Mouse (Mus musculus) adipocyte (in vitro differentiated cells): ENCODE results near the gene Tnnc1.

Experiments used
- DNase-seq: peaks from one replicate; pipeline ENCODE4 v3.0.0-alpha.2; 2016; ENCODE audit warnings: low spot score

Tnnc1 gene

DNA sequence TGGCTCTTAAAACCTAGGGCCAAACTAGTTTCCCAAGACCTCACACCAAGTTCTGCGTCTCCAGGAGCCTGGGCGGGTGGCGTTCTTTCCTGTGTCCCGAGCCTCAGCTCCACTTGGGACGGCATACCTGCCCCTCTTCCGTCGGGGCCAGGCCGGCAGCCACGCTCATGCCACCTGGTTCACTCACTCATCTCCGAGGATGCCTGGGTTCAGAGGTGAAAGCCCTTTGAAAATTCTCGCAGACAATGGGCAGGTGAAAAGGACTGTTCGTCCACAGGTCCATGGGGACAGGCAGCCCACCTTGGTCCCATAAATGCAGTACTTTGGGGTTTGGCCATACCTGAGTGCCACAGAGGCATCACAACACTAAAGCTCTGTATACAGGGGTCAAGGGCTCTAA, 23.9 kb upstream of the Tnnc1 start:
- DNase-seq = no peak

DNA sequence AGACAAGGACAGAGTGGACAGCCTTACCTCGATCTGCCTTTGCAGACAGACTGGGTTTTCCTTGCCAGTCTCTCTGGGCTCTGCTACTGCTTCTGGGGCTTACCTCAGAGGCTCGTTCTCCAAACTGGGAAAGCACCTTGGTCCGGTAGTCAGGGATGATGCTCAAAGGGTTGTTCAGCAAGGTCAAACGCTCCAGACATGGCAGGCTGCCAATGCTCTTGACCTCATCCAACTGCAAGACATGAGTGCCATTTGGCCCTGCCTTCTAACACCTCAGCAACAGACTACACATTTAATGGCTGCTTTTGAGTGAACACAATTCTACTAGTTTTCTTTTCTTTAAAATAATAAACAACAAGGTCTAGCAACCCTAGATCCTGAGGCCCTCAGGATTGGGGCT, 21.5 kb upstream of the Tnnc1 start:
- DNase-seq = no peak

DNA sequence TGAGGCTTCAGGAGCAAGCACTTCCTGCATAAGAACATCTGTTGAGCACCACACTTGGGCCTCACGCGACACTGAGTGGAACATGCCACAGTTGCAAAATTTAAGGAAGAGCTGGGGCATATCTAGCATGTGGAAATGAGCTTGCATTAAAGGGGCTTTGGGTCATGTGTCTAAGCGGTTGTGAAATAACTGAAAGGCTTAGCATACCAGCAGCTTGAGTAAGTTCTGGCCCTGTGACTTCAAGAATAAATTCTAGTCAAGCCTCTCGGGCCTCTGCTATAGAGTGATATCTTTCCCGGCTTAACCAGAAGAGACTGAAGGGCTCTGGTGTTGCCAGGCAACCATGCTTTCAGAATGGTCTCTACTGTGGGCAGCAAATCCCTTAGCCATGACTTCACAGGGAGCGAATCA, 19.3 kb upstream of the Tnnc1 start:
- peak; percentile 24 for DNase-seq

DNA sequence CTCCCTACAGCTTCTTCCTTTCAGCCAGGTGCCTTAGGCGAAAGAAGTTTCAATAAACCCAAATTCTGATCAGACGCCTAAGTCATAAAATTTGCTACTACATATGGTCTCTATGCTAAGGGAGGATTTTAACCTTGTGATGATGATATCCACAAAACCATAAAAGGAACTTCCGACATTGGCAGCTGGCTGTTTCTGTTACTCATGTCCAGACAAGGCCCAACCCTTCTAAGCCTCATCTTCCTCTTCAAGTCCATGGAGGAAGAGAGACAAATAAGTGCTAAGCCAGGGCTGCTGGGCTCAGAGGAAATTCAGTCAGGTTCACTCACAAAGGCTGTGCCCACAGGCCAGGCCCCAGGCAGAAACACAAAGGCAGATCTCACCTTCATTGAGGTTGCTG, 18.8 kb upstream of the Tnnc1 start:
- no peak for DNase-seq

DNA sequence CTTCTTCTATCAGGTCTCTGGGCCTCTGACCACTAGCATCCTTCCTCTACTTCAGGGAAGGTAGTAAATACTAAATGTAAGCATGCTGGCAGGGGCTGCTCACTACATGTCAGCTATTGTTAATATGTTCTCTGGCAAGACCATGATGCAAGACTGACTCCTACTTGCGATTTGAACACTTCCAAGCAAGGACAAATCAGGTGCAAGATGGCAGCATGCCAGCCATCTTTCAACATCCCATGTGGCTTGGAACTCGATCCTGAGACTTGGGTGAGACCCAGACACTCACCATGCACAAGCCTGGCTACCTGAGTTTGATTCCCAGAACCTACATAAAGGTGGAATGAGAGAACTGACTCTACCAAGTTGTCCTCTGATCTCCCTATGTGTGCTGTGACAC, 16.2 kb upstream of the Tnnc1 start:
- no peak for DNase-seq

DNA sequence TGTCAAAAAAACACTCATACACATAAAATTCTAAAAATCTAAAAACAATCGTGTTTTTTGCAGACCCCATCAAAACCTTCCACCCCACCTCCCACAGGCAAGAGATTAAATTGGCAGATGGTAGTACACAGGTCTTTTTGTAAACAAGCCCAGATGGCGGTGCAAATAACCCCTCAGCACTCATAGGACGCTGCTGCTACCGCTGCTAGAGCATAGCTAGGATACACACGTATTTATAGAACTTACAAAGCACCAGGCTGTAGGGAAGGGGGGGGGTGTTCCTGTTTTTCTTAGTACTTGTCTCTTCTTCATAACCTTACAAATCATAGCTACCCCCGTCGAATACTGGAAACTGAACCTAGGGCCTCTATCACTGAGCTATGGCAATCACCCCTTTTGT, 14.3 kb upstream of the Tnnc1 start:
- no peak for DNase-seq

DNA sequence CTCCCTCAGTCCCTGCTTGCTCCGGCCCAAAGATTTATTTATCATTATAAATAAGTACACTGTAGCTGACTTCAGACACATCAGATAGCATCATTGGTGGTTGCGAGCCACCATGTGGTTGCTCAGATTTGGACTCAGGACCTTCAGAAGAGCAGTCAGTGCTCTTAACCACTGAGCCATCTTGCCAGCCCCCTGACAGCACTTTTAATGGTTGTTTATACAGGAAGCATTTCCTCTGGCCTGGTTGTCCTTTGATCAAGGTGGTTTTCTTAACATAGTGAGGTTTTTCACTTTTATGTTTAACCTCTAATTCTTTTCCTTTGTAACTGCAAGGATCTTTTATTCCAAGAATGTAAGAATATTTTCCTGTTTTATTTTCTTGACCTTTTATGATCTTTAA, 13.7 kb upstream of the Tnnc1 start:
- no peak for DNase-seq

DNA sequence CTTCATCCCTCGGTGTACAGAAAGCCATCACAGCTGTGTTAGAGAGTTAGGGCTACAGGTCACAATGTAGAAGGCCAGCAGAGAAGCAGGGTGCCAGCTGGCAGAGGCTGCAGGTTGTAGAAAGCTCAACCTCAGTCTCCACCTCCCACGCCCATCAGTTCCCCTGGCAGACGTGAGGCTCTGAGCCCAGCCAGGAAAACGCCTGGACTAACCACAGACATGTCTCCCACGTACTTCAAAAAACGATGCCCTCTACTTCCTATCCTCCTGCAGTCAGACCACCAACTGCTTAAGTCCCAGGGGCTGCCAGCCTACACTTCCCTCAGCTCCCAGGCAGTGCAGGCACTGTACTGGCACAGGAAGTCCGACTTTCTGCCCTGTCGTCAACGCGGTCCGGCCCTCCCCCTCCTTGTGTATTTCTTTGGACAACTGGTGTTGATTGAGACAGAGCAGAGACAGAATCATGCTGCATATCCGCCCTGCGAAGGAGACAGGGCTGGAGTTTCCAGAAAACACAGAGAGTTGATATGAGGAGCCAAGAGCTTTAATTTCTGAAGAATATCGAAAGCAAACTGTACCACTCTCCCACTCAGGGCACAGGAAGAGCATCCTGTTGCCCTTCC, 13.1 kb upstream of the Tnnc1 start:
- DNase-seq = peak; percentile 85

DNA sequence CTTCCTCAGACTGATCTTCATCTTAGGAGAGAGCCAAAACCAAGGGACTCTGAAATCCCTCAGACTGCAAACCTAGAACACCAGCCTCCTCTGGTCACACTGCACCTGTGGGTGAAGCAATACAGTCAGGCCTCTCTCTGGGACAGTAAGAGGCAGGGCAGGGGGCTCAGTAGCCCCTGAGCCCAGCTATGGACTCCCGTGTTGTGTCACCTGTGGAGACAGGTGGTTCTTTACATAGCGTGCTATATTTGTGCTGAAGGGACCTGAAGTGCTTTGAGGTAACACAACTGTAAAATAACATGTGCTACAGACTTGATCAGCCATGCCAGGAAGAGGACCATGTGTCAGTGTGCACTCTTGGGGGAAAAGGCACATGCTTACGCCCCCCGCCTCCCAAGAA, 12.6 kb upstream of the Tnnc1 start:
- no peak for DNase-seq

DNA sequence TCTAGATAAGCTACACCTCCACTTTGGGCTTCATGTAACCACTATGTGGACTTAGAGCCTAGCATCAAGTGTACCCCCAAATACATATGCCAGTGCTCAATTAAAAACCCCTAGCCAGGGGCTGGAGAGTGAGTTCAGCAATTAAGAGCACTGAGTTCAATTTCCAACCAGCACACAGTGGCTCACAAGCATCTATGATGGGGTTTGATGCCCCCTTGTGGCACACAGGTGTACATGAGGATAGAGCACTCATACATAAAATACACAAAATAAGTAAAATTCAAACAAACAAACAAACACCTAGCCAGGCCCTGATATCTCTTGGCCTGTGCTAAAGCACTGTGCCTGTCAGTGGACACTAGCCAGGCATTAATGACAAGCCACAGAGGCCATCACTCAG, 12.1 kb upstream of the Tnnc1 start:
- peak; percentile 29 for DNase-seq

DNA sequence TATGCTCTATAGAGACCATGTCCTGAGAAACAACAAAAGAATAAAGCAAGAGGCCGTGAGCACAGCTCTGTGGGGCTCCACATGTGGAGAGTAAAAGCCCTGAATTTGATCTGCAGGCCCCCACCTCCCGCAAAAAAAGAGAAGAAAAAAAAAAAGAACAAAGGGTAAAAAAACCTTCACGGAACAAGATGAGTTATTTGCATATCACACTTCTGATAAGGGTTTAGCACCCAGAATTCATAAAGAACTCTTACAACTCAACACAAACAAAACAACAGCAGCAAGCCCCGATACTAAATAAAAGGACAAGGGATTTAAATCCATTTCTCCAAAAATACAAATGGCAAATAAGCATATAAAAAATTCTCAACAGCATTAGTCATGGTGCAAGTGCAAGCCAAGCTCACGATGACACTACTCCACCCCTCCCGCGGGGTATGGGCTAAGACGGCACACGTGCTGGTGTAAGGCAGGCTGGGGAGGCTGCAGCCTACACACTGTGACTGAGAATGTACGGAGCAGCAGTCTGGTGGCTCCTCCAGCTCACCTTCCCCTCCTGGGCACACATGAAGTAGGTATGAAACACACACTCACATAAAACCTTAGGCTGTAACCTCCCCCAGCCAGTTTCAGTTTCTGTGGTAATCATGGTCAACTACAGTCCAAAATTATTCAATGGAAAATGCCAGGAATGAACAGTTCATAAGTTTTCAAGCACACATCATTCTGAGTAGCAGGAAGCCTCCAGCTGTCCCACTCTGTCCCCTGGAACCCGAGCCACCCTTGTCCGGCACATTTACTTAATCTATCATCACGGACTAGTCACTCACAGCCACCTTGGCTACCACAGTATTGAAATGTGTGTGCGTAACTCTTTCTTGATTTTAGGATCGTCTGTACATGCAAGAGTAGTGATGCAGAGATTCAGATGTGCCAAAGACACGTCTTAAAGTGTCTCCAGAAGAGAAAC, 10.3 kb upstream of the Tnnc1 start:
- peak; percentile 66 for DNase-seq

DNA sequence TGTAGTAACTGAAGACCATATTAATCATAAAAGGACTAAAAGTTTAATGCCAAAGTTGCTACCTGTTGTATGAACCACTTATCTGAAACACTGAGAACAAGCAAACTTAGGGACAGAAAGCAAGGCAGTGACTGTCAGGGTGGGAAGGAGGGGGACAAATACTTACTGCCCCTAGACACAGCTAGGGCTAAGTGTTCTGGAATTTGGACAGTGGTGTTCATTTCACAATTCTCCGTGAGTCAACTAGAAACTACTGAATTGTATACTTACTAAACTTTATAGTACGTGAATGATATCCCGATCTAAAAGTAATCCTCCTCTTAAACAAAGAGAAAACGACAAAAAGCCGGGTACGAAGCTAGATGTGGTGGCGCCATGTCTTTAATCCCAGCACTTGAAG, 8.5 kb upstream of the Tnnc1 start:
- DNase-seq = no peak

DNA sequence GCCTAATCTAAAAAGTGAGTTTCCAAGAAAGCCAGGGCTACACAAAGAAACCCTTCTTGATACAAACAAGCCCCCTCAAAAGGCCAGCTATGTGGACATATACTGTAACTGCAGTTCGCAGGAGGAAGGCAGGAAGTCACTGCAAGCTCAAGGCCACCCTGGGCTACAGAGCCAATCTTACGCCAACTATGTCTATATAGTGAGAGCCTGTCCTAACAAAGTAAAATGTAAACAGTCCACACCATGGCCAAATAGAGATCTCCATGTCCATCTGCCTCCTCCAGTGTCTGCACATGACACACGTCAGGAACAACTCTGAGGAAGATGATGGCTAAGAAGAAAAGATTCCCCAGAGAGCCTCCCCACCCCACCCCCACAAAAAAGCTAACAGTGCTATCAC, 8.1 kb upstream of the Tnnc1 start:
- DNase-seq = no peak

DNA sequence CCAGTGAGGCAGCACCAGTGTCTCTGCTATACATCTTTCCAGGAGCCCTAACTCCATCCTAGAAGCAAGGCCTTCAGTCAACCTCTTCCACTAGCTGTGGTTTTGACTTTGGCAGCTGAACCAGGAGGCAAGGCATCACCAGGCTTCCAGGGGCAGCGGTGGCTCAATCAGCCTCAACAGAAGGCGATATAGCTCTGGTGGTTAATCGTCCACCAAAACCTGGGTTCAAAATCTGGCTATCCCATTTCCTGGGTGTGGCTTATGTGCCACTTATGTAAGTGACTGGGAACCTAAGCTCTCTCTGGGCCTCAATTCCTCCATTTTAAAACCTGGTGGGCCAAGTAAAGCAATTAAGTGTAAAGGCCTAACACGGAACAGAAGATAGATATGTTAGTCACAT, 3.3 kb upstream of the Tnnc1 start:
- DNase-seq = no peak

DNA sequence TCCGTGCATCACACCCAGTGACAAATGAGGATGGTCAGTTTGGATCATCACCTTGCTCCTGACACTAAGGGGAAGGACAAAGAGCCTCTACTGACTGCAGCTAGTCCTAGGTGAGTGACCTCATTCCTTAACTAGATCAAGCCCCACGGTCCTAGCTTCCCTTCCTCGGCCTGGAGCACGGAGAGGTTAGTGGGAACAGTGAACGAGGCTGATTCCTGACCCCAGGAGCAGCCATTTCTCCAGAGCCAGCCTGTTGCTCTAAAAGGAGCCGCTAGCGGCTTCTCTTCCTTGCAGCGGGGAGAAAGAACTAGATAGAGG, 2.9 kb upstream of the Tnnc1 start:
- DNase-seq = no peak

DNA sequence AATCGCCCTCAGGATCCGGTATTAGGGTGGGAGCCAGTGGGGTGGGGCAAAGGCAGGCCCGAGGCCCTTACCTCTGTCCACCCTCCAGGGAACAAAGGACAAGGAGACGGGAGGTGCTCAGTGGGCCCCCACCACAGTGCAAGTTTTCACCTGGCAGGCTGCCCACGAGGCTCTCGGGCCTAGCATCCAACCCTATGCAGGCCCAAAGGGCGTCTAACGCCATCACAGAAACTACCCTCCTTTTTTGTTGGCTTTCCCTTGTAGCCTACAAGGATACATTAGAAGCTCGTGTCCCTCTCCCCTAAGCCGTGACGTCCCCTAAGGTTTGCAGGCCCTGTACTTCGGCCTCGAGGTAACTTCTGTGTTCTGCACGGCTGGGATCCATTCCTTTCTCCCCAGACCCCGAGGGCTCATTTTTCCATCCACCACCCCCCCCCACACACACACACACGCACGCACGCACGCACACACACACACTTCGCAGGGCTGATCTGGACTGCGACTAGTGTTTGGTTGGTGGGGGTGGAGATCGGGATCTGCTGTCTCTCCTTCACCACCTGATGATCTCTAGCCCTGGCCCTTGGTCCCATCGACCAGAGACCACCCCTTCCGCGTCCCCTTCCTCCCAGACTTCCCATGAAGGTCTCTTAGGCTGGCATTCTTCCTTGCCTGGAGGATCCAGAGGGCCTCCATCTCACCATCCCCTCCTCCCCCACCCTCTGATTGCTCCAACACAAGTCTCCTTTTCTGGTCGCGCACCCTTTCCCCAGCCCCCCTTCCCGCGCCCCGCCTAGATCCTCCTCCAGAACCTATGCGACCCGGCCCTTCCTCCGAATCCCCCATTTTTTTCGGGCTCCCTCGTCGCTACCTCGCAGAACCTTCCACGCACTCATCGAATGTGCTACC, 2.3 kb upstream of the Tnnc1 start:
- peak; percentile 49 for DNase-seq

DNA sequence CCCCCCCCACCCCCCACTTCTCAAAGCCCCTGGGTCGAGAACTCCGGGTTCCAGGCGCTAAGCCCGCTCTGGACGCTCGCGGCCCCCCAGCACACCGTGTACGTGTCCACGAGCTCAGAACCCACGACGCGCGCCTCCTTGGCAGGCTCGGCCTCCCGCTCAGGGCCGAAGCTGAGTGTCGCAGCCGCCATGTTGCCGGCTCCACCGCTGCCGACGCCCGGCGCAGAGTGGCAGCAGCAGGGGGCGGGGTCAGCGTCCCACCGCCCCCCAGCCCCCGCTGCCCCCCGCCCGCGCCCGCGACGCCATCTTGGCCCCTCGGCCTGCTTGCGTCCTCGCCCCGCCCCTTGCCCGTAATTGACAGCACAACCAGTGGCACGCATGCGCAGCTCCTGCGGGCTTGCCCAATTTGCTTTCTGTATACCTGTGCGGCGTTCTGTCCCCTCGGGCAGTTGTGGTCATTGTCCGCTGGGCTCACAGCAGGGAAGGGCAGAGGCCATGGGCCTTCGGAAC, 1.6 kb upstream of the Tnnc1 start:
- DNase-seq = peak; percentile 88

DNA sequence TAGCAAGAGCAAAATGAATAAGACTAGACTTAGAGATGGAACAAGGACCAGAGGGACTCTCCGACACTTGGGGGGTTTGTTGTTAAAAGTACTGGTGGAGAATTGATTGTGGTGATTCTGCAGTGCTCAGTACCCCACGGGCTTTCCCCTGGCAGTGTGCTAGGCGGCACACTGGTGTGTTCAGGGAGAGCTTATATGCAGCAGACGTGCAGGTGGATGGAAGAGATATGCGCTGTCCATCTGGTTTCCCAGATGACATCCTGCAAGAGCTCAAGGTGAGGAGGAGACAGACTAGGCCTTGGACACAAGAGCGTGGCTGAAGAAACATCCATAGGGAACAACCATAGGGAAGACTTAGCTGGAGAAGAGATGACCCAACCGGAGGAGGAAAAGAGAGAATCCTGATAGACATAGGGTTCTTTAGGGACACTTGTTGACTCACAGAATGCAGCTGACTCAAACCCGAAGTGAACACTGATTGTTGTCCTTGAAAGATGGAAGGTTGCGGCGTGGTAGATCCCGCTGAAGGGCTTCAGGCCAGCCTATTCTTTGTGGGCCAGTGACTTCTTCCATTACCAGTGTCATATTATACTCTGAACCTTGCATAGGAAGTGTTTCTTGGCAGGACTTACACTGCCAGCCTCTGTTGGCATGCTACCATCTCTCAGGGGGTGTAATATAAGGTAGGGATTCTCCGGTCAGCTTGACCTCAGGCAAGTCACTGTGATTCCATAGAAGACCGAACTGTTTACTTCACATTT, 862 bp upstream of the Tnnc1 start:
- DNase-seq = no peak

DNA sequence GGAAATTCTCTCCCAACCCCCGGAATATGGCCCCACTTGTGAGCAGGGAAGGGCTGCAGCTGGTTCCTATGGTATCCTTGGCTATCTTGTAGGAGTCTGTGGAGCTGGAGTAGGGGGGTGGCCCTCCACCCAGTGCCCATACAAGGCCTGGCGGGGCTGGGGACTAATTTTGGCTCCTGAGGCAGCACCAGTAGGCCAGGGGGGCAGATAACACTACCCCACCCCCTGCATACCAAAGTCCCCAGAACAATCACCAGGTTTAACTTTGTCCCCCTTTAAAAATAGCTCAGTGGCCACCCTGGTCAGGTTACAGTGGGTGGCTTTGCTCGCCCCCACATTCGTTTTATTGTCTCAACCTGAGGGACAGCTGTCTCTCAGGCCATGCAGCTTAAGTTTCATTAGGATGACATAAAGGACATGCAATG, 1.0 kb downstream of the Tnnc1 start:
- no peak for DNase-seq

DNA sequence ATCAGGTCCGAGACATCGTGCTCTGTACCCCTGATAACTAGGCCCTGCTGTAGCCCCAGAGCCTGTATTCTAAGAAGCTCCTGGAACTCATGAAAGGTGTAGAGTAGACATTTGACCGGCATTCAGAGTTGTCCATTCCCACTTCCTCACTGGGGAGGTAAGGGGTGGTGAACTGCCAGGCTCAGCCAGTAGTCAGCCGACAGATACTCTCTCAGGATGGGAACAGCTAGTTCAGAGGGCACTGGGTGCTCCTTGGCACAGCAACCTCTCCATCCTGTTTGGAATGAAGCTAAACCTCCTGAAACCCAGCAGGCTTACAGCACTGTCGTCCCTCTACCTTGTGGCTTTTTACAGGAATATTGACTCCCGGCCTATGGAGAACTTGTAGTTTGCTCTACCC, 3.7 kb downstream of the Tnnc1 start:
- DNase-seq = no peak

DNA sequence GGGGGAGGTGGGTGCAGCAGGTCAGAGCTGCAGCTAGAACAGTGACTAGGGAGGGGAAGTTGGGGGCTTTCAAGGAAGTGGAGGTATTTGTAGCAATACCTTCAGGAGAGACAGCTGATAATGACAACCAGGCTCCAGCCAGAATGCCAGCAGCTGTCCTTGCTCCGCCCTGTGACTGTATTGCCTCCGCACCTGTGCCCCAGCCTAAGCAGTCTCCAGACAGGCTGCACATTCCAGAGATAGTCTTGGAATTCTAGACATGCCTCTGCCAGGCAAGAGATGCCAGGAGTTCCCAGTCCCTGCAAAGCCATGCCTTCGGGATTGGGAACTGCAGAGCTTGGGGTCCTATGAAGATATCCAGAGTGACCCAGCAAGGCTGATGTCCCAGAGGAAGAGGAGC, 4.4 kb downstream of the Tnnc1 start:
- no peak for DNase-seq

DNA sequence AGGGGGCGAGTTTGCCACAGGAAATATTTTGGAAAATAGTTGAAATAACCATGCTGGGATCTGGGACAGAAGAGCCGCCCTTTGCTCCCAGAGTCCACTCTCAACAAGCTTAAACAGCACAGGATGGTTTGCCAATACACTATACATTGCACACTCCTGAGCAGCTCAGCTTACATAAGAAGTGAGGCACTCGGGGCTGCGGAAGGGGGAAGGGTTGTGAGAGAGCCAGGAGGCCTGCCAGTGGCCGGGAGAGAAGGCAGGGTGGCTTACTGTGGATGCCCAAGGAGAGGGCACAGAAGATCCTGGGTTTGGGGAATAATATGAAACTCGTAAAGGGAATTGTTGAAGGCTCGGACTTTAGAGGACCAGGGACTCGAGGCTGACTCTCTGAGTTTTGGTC, 5.8 kb downstream of the Tnnc1 start:
- no peak for DNase-seq
